Mouse (Mus musculus): Measurements from ENCODE around the gene Gm3250.
"Not testable (repeated sequence)": the region's sequence is repeated elsewhere in the genome, so short reads cannot be mapped to it uniquely, and the experiment has no call there.

Gene Gm3250

DNA sequence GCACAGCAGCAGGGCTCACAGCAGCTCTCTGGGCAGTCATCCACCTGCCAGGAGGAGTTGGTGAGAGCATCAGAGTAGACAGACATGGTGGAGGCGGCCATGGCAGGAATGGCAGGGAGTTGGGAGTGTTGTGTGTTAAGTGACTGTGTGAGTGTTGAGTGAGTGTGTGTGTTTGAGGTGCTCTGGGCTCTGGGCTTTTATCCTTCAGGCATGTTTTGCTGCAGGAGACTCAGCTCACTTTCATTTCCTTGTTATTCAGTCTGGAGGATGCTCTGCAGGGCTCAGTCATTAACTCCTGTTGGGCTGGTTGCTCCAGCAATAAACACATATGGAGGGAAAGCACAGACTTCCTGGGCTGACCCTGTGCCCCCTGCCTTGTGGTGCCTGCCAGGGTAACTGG lies at the start of gene Gm3250:
Gene Gm3250, minus strand, starts transcription at position 101 of the 400 bp plus-strand sequence.
- DNase-seq: not testable (repeated sequence)

DNA sequence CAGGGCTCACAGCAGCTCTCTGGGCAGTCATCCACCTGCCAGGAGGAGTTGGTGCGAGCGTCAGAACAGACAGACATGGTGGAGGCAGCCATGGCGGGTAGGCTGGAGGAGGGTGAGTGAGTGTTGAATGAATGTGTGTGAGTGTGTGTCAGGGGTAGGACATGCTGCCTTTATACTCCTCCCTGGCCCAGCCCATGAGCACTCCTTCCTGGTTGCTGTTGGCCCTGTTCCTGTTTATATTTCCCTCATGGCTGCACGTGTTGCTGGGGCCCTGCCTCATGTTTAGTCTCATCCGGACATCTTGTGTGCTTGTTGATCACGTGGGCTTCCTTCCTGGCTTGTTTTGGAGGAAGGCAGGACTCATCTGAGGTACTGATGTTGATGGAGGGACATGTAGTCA lies 44.6 kb upstream of the Gm3250 start, which contains the start of gene Krtap10-4:
Gene Krtap10-4, minus strand, starts transcription at position 145 of the 400 bp plus-strand sequence.
- no peak for DNase-seq

DNA sequence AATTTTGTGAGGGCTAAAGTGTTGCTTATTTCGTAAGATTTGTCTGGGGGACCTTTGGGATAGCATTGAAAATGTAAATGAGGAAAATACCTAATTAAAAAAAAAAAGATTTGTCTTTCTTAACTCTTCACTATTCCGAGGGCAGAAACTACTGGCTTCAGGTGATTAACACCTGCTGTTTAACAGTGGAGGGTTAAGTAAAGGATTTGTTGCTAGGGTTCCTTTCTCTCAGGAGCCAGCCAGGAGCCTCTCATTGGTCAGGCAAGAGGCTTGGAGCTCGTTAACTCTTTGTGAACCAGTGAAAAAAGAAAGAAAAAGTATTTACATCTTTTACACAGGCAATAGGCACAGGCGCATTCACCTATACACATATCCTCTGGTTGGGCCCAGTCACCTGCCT lies 36.9 kb upstream of the Gm3250 start:
- DNase-seq: no peak

DNA sequence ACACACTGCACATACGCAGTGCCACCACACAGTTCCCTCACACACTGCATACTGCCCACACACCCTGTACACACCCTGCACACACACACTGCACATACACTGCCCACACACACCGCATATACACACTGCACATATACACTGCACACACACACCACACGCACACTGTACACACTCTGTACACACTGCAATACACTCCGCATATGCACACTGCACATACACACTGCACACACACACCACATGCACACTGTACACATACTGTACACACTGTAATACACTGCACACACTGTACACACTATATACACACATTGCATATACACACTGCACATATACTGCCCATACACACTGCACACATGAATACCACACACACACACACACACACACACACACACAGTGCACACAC lies 36.2 kb upstream of the Gm3250 start:
- no peak for DNase-seq

DNA sequence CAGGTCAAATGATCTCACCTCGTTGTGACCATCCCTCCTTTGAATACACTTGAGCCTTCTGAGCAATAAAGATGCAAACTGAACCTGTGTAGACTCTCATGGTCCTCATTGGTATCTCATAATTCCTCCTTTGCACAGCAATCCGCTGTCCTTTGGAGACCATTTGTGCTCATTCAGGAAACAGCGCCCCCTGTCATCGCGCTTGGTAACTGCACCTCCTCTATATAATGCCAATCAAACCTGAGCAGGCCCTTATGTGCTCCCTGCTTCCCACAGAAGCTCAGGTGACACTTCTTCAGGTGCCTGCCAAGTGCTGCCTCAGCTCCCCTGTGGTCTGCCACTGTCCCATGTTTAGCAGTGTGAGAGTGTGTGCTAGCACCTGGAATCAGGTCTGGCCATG lies 33.2 kb upstream of the Gm3250 start:
- peak; percentile 26 to 38 for DNase-seq

DNA sequence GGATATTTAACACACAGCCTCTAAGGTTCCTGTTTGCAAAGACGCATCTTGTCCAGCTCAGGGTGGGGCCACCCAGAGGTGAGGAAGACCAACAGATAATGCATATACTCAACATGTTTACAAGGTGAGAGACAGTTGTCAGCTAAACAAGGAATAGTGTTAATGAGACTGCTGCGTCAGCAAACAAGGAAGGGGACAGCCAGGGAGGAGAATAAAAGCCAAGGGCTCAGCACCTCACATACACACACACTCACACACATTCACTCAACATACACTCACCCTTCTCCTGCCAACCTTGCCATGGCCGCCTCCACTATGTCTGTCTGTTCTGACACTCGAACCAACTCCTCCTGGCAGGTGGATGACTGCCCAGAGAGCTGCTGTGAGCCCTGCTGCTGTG lies 32.0 kb upstream of the Gm3250 start, which contains the start of gene Gm2696:
Gene Gm2696, plus strand, starts transcription at position 301 of the 400 bp plus-strand sequence.
- no peak for DNase-seq

DNA sequence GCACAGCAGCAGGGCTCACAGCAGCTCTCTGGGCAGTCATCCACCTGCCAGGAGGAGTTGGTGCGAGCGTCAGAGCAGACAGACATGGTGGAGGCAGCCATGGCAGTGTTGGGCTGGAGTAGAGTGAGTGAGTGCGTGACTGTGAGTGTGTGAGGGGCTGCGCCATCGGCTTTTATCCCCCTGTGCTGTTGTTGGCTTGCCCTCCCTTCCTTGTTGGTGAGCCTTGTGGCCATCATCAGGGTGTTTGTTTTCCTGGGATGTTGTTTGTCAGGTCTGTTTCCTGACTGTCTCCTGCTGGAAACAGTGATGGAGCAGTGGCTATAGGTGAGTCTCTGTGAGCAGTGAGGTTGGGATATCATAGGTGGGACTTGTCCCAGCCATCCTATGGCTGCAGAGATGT lies 29.4 kb upstream of the Gm3250 start, which contains the start of gene Gm9507:
Gene Gm9507, minus strand, starts transcription at position 101 of the 400 bp plus-strand sequence.
- DNase-seq: no peak

DNA sequence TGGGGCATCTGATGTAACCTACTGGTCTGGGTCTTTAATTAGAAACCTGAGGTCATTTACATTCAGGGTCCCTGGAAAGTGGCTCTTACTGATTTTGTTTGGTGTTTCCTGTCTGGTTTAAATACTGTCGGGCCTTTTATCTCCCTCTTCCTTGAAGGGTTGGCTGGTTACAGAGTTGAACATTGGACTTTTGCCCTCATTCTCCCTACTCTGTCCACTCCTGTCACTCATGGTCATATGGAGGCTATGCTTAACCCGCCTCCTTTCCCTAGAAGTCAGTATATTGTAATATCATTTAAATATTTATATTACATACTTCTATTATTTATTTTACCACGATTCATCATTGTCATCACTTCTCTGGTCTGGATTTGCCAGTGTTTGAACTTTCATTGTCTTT lies 21.8 kb upstream of the Gm3250 start:
- DNase-seq: no peak

DNA sequence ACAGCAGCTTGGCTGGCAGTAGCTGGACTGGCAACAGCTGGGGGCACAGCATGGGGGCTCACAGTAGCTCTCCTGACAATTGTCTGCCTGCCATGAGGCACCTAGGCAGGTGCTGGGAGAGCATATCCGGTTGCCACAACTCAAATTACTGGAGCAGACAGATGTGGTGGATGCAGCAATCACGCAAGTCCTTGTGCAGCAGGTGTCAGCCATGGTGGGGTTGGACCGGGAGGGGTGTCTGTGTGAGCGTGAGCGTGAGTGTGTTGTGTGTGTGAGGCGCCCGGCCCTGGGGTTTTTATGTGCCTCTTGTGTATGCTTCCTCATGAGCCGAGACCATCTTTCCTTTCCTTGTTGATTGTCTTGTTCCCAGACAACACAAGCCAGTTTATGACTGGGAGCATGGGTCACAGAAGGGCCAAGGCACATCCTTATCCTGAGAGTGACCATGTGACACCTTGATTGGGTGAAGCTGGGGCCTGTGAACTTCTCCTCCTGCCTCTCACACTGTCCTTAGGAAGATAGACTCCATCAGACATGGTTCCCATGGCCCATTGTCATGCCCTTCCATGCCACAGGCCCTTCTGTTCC lies 16.7 kb upstream of the Gm3250 start, which contains the start of gene Gm19668:
Gene Gm19668, minus strand, starts transcription at position 213 of the 588 bp plus-strand sequence.
- DNase-seq: no peak

DNA sequence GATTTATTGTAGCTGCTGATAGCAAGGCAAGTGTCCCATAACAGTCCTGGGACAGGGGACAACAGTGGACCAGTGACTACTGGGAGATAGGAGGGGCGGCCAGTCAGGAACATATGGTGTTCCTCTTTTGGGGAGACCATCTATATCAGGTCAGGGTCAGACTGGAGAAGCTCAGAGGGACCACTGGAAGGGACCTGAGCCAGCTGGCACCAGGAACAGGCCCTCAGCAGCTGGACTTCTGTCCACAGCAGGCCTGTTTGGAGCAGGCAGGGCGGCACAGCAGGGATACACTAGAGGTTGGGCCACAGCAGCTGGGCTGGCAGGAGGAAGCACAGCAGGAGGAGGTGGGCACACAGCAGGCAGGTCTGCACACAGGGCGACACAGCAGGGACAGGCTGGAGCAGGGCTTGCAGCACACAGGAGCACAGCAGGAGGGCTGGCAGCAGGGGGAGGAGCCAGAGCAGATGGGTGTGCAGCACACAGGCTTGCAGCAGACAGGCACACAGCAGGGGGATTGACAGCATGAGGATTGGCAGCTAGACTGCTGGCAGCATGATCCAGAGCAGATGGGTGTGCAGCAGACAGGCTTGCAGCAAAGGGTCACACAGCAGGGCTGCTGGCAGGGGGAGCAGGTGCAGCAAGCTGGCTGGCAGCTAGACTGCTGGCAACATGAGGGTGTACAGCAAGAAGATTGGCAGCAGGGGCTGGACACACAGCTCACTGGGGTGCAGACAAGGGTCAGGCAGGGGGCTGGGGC lies 16.0 kb upstream of the Gm3250 start:
- not testable (repeated sequence) for DNase-seq

DNA sequence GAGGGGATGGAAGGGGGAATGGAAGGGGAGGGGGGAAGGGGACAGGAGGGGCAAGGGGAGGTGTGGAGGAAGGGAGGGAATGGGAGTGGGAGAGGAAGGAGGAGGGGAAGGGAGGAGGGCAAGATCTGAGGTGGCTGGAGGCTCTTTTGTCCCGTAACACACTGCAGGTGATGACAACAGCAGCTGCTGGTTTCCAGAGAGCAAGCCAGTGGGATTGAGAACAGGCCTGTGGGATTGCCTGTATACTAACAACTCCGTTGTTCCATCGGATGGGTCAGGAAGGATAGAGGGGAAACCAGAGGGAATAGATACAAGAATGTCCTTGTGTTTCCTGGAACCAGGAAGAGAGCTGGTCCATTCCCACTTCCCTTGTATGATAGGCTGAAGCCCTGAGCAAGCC lies 15.3 kb upstream of the Gm3250 start:
- DNase-seq: no peak

DNA sequence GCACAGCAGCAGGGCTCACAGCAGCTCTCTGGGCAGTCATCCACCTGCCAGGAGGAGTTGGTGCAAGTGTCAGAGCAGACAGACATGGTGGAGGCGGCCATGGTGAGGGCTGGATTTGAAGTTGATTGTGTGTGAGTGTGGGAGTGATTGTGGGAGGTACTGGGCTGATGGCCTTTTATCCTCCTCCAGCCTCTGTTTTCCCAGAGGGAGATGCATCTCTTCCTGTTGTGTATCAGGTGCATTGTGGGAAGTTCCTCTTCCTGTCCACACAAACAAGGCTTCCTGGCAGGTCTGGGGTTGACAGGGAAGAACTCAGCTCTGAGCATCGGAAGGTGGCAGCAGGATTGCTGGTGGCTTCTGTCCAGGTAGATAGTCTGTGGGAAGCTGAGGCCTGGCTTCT lies 12.6 kb upstream of the Gm3250 start, which contains the start of gene Gm9639:
Gene Gm9639, minus strand, starts transcription at position 101 of the 400 bp plus-strand sequence.
- no peak for DNase-seq

DNA sequence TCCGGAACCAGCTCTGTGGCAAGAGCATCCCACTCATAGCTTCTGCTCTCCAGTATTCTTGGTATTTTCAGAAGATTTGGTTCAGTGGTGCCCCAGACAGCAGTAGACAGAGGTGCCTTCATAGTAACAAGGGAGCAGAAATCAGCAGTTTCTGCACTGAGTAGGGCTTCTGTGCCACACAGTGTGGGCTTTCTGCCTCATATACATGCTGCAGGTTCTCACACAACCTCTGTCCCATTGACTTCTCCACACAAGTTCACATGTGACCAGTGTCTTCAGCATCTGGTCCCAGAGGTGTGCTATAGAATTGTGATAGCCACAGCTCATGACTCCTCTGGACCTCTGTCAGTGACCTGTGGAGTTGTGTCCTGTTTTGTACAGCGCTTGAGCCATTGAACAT lies 6.3 kb upstream of the Gm3250 start:
- DNase-seq: no peak

DNA sequence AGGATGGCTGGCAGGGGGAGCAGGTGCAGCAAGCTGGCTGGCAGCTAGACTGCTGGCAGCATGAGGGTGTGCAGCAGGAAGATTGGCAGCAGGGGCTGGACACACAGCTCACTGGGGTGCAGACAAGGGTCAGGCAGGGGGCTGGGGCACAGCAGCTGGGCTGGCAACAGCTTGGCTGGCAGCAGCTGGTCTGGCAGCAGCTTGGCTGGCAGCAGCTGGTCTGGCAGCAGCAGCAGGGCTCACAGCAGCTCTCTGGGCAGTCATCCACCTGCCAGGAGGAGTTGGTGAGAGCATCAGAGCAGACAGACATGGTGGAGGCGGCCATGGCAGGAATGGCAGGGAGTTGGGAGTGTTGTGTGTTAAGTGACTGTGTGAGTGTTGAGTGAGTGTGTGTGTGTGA lies 5.5 kb upstream of the Gm3250 start, which contains the start of gene Gm7137:
Gene Gm7137, minus strand, starts transcription at position 325 of the 400 bp plus-strand sequence.
- not testable (repeated sequence) for DNase-seq

DNA sequence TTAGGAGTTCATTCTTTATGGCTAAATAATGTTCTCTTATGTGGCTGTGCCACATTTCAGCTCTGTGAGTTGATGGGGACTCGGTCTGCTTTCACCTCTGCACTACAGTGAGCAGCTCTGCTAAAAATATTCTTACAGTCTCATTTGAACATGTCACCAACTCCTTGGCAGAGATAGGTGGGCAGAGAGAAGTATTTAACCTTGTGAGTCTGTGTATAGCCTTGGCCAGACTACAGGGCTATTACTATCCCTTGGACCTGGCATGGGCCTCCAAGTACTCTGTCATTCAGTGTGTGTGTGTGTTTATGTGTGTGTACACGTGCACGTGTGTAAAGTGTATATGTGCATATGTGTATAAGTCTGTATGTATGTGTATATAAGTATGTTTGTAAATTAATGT lies 1.1 kb upstream of the Gm3250 start:
- DNase-seq: not testable (repeated sequence)

DNA sequence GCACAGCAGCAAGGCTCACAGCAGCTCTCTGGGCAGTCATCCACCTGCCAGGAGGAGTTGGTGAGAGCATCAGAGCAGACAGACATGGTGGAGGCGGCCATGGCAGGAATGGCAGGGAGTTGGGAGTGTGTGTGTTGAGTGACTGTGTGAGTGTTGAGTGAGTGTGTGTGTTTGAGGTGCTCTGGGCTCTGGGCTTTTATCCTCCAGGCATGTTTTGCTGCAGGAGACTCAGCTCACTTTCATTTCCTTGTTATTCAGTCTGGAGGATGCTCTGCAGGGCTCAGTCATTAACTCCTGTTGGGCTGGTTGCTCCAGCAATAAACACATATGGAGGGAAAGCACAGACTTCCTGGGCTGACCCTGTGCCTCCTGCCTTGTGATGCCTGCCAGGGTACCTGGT lies 5.5 kb downstream of the Gm3250 start, which contains the start of gene Gm7138:
Gene Gm7138, minus strand, starts transcription at position 101 of the 400 bp plus-strand sequence.
- DNase-seq: not testable (repeated sequence)

DNA sequence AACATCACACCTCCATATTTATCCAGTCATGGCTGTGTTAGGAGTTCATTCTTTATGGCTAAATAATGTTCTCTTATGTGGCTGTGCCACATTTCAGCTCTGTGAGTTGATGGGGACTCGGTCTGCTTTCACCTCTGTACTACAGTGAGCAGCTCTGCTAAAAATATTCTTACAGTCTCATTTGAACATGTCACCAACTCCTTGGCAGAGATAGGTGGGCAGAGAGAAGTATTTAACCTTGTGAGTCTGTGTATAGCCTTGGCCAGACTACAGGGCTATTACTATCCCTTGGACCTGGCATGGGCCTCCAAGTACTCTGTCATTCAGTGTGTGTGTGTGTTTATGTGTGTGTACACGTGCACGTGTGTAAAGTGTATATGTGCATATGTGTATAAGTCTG lies 10.2 kb downstream of the Gm3250 start:
- not testable (repeated sequence) for DNase-seq

DNA sequence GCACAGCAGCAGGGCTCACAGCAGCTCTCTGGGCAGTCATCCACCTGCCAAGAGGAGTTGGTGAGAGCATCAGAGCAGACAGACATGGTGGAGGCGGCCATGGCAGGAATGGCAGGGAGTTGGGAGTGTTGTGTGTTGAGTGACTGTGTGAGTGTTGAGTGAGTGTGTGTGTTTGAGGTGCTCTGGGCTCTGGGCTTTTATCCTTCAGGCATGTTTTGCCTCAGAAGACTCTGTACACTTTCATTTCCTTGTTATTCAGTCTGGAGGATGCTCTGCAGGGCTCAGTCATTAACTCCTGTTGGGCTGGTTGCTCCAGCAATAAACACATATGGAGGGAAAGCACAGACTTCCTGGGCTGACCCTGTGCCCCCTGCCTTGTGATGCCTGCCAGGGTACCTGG lies 11.1 kb downstream of the Gm3250 start, which contains the start of gene Gm3238:
Gene Gm3238, minus strand, starts transcription at position 101 of the 400 bp plus-strand sequence.
- not testable (repeated sequence) for DNase-seq

DNA sequence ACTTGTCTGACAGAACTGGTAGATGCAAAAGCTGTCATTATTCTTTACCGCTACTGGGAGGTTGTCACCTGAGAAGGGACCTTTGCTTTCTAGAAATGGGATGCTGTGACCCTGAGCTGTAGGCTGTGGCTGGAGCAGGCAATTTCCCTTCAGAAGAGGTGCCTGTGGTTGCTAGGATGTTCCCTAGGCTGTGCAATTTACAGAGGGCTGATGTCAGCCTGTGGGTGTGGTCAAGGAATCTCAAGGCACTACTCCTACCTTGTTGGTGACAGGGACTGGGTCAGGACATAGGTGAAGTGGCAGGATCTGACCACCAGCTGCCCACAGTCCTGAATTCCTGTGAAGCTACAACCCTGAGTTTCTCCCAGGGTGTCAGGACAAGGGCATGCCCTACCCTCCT lies 12.6 kb downstream of the Gm3250 start:
- DNase-seq: no peak

DNA sequence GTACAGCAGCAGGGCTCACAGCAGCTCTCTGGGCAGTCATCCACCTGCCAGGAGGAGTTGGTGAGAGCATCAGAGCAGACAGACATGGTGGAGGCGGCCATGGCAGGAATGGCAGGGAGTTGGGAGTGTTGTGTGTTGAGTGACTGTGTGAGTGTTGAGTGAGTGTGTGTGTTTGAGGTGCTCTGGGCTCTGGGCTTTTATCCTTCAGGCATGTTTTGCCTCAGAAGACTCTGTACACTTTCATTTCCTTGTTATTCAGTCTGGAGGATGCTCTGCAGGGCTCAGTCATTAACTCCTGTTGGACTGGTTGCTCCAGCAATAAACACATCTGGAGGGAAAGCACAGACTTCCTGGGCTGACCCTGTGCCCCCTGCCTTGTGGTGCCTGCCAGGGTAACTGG lies 22.8 kb downstream of the Gm3250 start, which contains the start of gene Gm3233:
Gene Gm3233, minus strand, starts transcription at position 101 of the 400 bp plus-strand sequence.
- DNase-seq: not testable (repeated sequence)

DNA sequence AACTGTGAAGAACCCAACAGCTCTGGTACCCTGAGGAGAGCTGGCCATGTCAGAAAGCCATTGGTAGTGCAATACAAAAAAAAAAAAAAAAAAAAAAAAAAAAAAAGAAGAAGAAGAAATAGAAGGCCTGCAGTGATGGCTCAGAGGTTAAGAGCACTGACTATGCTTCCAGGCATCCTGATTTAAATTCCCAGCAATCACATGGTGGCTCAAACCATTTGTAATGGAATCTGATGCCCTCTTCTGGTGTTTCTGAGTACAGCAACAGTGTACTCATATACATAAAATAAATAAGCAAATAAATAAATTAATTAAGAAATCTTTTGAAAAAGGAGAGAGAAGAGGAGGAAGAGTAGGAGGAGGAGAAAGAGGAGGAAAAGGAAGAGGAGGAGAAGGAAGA lies 28.9 kb downstream of the Gm3250 start:
- DNase-seq: no peak

DNA sequence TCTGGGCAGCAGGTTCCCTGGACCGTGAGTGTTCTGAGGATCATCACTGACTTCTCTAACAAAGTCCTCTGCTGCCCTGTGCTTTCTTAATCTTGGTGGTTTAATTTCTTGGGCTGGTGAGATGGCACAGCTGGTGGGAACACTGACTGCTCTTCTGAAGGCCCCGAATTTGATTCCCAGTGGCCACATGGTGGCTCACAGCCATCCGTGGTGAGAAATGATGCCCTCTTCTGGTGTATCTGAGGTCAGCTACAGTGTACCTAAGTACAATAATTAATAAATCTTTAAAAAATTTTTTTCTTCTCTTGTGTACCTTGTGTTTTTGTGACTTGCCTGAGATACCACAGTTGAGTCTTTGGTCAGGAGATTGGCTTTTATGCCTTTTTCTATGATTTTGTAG lies 30.0 kb downstream of the Gm3250 start:
- not testable (repeated sequence) for DNase-seq

DNA sequence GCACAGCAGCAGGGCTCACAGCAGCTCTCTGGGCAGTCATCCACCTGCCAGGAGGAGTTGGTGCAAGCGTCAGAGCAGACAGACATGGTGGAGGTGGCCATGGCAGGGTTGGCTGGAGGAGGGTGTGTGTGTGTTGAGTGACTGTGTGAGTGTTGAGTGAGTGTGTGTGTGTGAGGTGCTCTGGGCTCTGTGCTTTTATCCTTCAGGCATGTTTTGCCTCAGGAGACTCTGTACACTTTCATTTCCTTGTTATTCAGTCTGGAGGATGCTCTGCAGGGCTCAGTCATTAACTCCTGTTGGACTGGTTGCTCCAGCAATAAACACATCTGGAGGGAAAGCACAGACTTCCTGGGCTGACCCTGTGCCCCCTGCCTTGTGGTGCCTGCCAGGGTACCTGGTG lies 31.1 kb downstream of the Gm3250 start, which contains the start of gene Gm9736:
Gene Gm9736, minus strand, starts transcription at position 101 of the 400 bp plus-strand sequence.
- not testable (repeated sequence) for DNase-seq
